Mouse (Mus musculus) myocyte (in vitro differentiated cells): ENCODE measurements at regions not wholly inside any gene's neighbourhood (a gene's known extent, or its start where the extent isn't known, plus 50 kb on each side); places are given as distances from the start of the nearest gene placed in this dataset.

ENCODE experiments used
- H3K27me3 ChIP-seq: one replicate; pipeline ENCODE4 v1.6.1; 2011; ENCODE audit not compliant: control insufficient read depth, insufficient read depth, insufficient read length
- H3K36me3 ChIP-seq: one replicate; pipeline ENCODE4 v1.6.1; 2011; ENCODE audit not compliant: control insufficient read depth, insufficient read depth
- H3K4me2 ChIP-seq: one replicate; pipeline ENCODE4 v1.6.1; 2011; ENCODE audit warnings: low read depth, control low read depth
- H3K4me3 ChIP-seq: one replicate; pipeline ENCODE4 v1.5.1; 2011; ENCODE audit warnings: mild to moderate bottlenecking, control low read depth, moderate library complexity
- H3K79me2 ChIP-seq: one replicate; pipeline ENCODE4 v1.6.1; 2011; ENCODE audit not compliant: control insufficient read depth, insufficient read depth
- H3ac ChIP-seq: one replicate; pipeline ENCODE4 v1.6.1; 2011; ENCODE audit not compliant: control insufficient read depth, insufficient read length
- CEBPB ChIP-seq: IDR thresholded peaks from 2 replicates; pipeline ENCODE4 v1.6.1; 2011; ENCODE audit warnings: mild to moderate bottlenecking, moderate library complexity; ENCODE audit not compliant: poor library complexity, insufficient read depth, severe bottlenecking
- E2F4 ChIP-seq: IDR thresholded peaks from one replicate; pipeline ENCODE4 v1.6.1; 2011; ENCODE audit warnings: mild to moderate bottlenecking, control low read depth, moderate library complexity; ENCODE audit not compliant: insufficient read depth
- MAX ChIP-seq: IDR thresholded peaks from one replicate; pipeline ENCODE4 v1.6.1; 2011; ENCODE audit warnings: low read depth, mild to moderate bottlenecking, control low read depth
- MYOD1 ChIP-seq, 3 experiments: IDR thresholded peaks; one replicate each; pipeline ENCODE4 v1.6.1; 2011; ENCODE audit warnings: control low read depth in 2 of 3, low read depth in 2 of 3, mild to moderate bottlenecking in 2 of 3, moderate library complexity in 1 of 3; ENCODE audit not compliant: insufficient read length in 2 of 3, control insufficient read depth in 1 of 3
- MYOG ChIP-seq, 3 experiments: IDR thresholded peaks; one replicate each; pipeline ENCODE4 v1.6.1; 2011; ENCODE audit warnings: control low read depth in 2 of 3, low read depth in 2 of 3, mild to moderate bottlenecking in 2 of 3; ENCODE audit not compliant: insufficient read length in 2 of 3, control insufficient read depth in 1 of 3, insufficient read depth in 1 of 3
- POLR2A ChIP-seq: IDR thresholded peaks from one replicate; pipeline ENCODE4 v1.6.1; 2011; ENCODE audit warnings: low read depth, mild to moderate bottlenecking, control low read depth, moderate library complexity; ENCODE audit not compliant: insufficient read length
- POLR2AphosphoS2 ChIP-seq: IDR thresholded peaks from one replicate; pipeline ENCODE4 v1.6.1; 2011; ENCODE audit warnings: low read depth, control low read depth; ENCODE audit not compliant: insufficient read length
- REST ChIP-seq: IDR thresholded peaks from one replicate; pipeline ENCODE4 v1.6.1; 2011; ENCODE audit warnings: mild to moderate bottlenecking, control low read depth, moderate library complexity; ENCODE audit not compliant: insufficient read depth, insufficient read length
- SRF ChIP-seq: IDR thresholded peaks from one replicate; pipeline ENCODE4 v1.6.1; 2011; ENCODE audit warnings: low read depth; ENCODE audit not compliant: control insufficient read depth, insufficient read length
- TCF12 ChIP-seq: IDR thresholded peaks from one replicate; pipeline ENCODE4 v1.6.1; 2011; ENCODE audit warnings: mild to moderate bottlenecking, control low read depth; ENCODE audit not compliant: poor library complexity, insufficient read depth, severe bottlenecking
- TCF3 ChIP-seq: IDR thresholded peaks from one replicate; pipeline ENCODE4 v1.6.1; 2011; ENCODE audit warnings: low read depth, control low read depth; ENCODE audit not compliant: insufficient read length
- USF1 ChIP-seq: IDR thresholded peaks from one replicate; pipeline ENCODE4 v1.6.1; 2011; ENCODE audit warnings: low read depth, mild to moderate bottlenecking, control low read depth, moderate library complexity

DNA sequence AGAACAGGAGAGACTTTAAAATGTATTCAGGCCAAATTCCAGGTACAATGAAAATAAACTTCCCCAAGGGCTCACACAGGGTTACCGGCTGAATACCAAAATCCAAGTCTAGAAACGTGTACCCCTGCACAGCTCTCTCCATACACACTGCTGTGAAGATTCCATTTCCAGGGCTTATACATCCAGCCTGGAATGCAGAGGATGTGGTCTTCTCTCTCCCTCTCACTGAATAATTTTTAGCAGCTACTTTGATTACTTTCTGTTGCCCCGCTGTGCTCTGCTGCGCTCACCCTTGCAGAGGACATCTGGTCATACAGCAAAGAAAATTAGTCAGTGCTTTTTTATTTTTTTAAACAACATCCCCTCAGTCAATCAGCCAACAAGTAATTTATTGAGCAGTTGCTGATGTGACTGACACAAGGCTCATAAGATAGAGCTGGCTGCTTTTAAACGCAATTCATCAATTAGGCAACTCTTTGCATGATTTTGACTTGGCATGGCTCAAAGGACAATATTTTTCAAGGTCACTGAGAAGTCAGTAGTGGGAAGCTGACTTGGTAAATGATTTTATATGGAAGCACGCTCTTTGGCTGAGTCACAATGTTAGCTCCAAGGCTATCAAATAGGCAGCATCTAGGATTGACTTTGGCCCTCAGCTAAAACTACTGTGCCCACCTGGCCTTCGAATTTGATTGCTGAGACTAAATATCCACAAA is 266.2 kb downstream of the Adgb start:
- Histone ChIP-seq H3K4me3 (no peak overlapping the region), H3K36me3 (no peaks in the 10 kb centered on the region), H3ac (no peak overlapping the region), H3K79me2 (no peaks in the 10 kb centered on the region), H3K27me3 (no peaks in the 10 kb centered on the region), H3K4me2 (no peak overlapping the region)
- TF ChIP-seq SRF (no peak), POLR2A (no peak), MYOG (IDR thresholded peaks at IDR 0.05; ENCODE audit: control insufficient read depth in 1 of 3, insufficient read depth in 1 of 3, insufficient read length in 2 of 3, low read depth in 2 of 3) (no peak), MYOD1 (IDR thresholded peaks at IDR 0.05; ENCODE audit: control insufficient read depth in 1 of 3, insufficient read length in 2 of 3, low read depth in 2 of 3) (no peak)

DNA sequence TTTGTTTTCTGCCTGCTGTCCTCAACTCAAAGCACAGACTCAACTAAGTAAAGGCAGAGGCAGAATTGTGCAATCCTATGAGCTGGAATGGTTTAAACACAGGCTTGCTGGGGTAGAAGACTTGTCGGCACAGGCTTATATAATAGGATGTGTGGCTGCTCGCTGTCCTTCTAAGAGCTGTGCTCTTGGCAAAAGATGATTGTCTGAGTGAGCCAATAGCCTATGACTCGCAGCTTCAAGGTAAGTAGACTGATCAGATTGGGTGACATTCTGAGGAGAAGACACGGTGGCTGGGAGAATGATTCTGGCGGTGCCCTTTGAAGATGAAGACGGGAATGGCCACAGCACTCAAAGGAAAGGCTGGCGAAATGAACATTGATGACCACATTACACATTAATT is 268.1 kb downstream of the Adgb start:
- Histone ChIP-seq H3ac (no peak overlapping the region), H3K36me3 (no peaks in the 10 kb centered on the region), H3K79me2 (no peaks in the 10 kb centered on the region), H3K4me3 (no peak overlapping the region), H3K4me2 (no peak overlapping the region), H3K27me3 (no peaks in the 10 kb centered on the region)
- TF ChIP-seq USF1 = no peak
- no peak for TF ChIP-seq MAX
- no peak for TF ChIP-seq CEBPB
- TF ChIP-seq SRF = no peak
- no peak for TF ChIP-seq POLR2A
- TF ChIP-seq MYOG (IDR thresholded peaks at IDR 0.05; ENCODE audit: control insufficient read depth in 1 of 3, insufficient read depth in 1 of 3, insufficient read length in 2 of 3, low read depth in 2 of 3) = no peak
- TF ChIP-seq POLR2AphosphoS2 = no peak
- TF ChIP-seq MYOD1 (IDR thresholded peaks at IDR 0.05; ENCODE audit: control insufficient read depth in 1 of 3, insufficient read length in 2 of 3, low read depth in 2 of 3) = no peak
- no peak for TF ChIP-seq E2F4
- no peak for TF ChIP-seq REST
- TF ChIP-seq TCF12 = no peak
- no peak for TF ChIP-seq TCF3

DNA sequence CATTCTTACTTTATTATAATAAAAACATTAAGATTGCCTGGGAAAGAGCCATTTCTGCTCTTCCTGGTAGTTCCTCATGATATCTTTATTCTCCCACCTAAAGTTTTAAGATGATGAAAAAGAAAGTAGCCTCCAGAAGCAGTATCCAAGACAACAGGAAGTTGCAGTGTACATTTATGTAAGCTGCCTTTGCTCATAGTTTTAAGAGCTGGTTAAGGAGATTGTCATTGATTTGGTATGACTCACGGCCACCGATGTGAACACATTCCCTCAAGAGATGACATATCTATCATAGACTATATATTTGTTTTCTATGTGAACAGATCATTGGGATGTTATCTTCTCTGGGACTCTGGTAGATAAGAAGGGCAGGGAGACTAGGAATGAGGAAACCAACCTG is 281.8 kb downstream of the Adgb start:
- Histone ChIP-seq H3K27me3 (no peaks in the 10 kb centered on the region), H3ac (no peak overlapping the region), H3K36me3 (no peaks in the 10 kb centered on the region), H3K79me2 (no peaks in the 10 kb centered on the region), H3K4me2 (no peak overlapping the region), H3K4me3 (no peak overlapping the region)
- TF ChIP-seq MYOG (IDR thresholded peaks at IDR 0.05; ENCODE audit: control insufficient read depth in 1 of 3, insufficient read depth in 1 of 3, insufficient read length in 2 of 3, low read depth in 2 of 3) (no peak), SRF (no peak), TCF12 (no peak), MAX (no peak), CEBPB (no peak)

DNA sequence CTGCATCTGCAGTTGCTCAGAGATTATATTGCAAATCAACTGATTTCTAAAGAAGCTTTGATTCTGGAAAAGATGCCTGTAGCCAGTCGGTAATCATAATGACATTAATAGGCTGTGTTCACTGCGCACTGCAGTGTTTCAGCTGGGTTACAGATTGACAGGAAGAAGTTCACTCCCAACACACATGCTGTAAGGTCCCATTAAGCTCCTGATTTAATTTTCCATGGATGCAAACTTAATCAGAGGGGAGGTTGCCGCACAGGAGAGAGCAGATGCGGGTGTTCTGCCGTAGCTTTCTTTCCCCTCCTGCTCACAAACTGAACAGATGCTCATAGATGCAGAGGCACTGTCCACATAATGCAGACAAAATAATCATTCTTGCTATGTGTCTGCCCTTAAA is 284.0 kb downstream of the Adgb start:
- H3K4me3 ChIP-seq = no peak overlapping the region
- TF ChIP-seq REST (no peak), CEBPB (no peak), TCF3 (no peak), TCF12 (no peak), SRF (no peak), USF1 (no peak), E2F4 (no peak), POLR2A (no peak), MYOD1 (IDR thresholded peaks at IDR 0.05; ENCODE audit: control insufficient read depth in 1 of 3, insufficient read length in 2 of 3, low read depth in 2 of 3) (no peak), MYOG (IDR thresholded peaks at IDR 0.05; ENCODE audit: control insufficient read depth in 1 of 3, insufficient read depth in 1 of 3, insufficient read length in 2 of 3, low read depth in 2 of 3) (no peak), POLR2AphosphoS2 (no peak), MAX (no peak)
- H3K79me2 ChIP-seq = no peaks in the 10 kb centered on the region
- H3ac ChIP-seq = no peak overlapping the region
- H3K36me3 ChIP-seq = no peaks in the 10 kb centered on the region
- no peak overlapping the region for H3K4me2 ChIP-seq
- no peaks in the 10 kb centered on the region for H3K27me3 ChIP-seq

DNA sequence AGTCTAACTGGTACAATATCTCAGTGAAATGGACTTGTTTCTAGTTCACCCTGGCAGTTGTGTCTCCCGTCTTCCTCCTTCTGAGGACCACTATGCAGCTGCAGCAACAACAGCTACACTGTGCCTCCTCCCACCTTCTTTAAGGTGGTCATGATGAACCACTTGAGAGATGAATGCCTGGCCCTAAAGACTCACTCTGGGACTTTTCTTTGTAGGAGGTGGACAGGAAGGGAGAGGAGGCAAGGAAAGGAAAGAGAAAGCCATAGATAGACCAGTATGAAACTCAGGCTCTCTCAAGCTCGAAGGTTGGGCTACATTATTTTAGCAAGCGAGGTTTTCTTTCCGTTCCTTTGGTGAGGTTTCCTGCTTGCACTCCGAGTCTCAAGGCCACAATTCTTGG is 285.4 kb downstream of the Adgb start:
- Histone ChIP-seq H3K36me3 (no peaks in the 10 kb centered on the region), H3K4me3 (no peak overlapping the region), H3K27me3 (no peaks in the 10 kb centered on the region), H3ac (no peak overlapping the region), H3K79me2 (no peaks in the 10 kb centered on the region), H3K4me2 (no peak overlapping the region)
- TF ChIP-seq POLR2AphosphoS2 (no peak), USF1 (no peak), CEBPB (no peak), REST (no peak), E2F4 (no peak), TCF3 (no peak), MAX (no peak), SRF (no peak), POLR2A (no peak), MYOD1 (IDR thresholded peaks at IDR 0.05; ENCODE audit: control insufficient read depth in 1 of 3, insufficient read length in 2 of 3, low read depth in 2 of 3) (no peak), MYOG (IDR thresholded peaks at IDR 0.05; ENCODE audit: control insufficient read depth in 1 of 3, insufficient read depth in 1 of 3, insufficient read length in 2 of 3, low read depth in 2 of 3) (no peak), TCF12 (no peak)
